Mouse (Mus musculus): ENCODE results near the gene Tnfrsf14. TPM values are rescaled to one million over a fixed set of nuclear protein-coding genes. Genes with fewer than 3 reads are reported as not detected.

The Tnfrsf14 gene
- polyA plus RNA-seq, 1 experiment from 2014 or later = 0.37 TPM

- Histone ChIP-seq H3K27me3 (replicated peaks) (no peaks in the 10 kb centered on the region), H3K9me3 (replicated peaks) (no peaks in the 10 kb centered on the region), H3K27ac (replicated peaks) (no peak overlapping the region), H3K36me3 (no peaks in the 10 kb centered on the region), H3K4me2 (no peak overlapping the region), H3K9ac (replicated peaks) (no peak overlapping the region), H3K4me1 (peaks cover 12% of the 10 kb centered on the region), H3K4me3 (replicated peaks) (no peak overlapping the region)
- ATAC-seq (ENCODE audit: low FRiP score) = no peak
- WGBS = 35% methylated on average over 15 of the region's 15 CpGs
These were observed 17.5 kb downstream of the Tnfrsf14 start for GRCm38 (mm10) chr4:154910606-154911522.

DNA sequence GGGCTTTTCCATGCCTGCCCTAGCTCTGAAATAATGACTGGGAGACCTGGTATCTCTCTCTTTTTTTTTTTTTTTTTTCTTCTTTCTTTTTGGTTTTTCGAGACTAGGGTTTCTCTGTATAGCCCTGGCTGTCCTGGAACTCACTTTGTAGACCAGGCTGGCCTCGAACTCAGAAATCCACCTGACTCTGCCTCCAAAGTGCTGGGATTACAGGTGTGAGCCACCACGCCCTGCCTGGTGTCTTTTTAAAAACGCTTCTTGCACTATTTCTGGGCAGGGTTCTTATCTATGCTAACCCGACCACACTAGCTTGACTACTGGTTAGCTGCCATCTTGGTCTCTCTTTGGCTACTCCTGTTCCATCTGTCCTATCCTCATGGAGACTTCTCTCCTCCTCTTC, 19.9 kb downstream of the Tnfrsf14 start:
- H3K4me2 ChIP-seq = no peak overlapping the region
- no peaks in the 10 kb centered on the region for H3K36me3 ChIP-seq
- no peaks in the 10 kb centered on the region for H3K9me3 ChIP-seq (replicated peaks)
- ATAC-seq (ENCODE audit: low FRiP score) = no peak
- H3K4me1 ChIP-seq = peaks cover 18% of the 10 kb centered on the region
- H3K27ac ChIP-seq (replicated peaks) = no peak overlapping the region
- 90% methylated on average over 5 of the region's 5 CpGs for WGBS
- no peak overlapping the region for H3K4me3 ChIP-seq (replicated peaks)
- H3K9ac ChIP-seq (replicated peaks) = no peak overlapping the region
- H3K27me3 ChIP-seq (replicated peaks) = peaks cover 5% of the 10 kb centered on the region; the same call in 1 of the 2 replicates

DNA sequence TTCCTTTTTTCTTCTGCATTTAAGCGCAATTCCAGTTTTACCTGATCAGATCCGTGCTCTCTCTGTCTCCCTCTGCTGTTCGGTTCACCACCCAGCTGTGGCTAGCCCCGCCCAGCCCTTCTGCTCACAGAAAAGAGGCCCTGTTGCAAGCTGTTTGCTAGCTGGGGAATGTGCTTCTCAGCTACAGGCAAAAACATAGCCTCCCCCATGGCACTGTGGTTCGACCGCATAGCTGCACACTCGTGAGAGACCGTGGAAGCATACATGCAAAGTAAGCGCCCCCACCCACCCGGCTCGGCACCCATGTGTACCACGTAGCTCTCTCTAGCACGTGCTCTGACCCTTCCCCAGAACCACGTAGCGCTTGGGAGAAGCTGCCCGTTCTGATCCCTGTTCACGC, 20.5 kb downstream of the Tnfrsf14 start:
- no peaks in the 10 kb centered on the region for H3K9me3 ChIP-seq (replicated peaks)
- H3K27ac ChIP-seq (replicated peaks) = no peak overlapping the region; the same call in 1 of the 2 replicates
- H3K9ac ChIP-seq (replicated peaks) = no peak overlapping the region
- peak; percentile 83 for ATAC-seq (ENCODE audit: low FRiP score)
- 46% methylated on average over 17 of the region's 17 CpGs for WGBS
- H3K4me2 ChIP-seq = 0 out of 2 replicates have a peak overlapping the region, but pooled peaks have one; percentile 13
- peaks cover 5% of the 10 kb centered on the region; the same call in 1 of the 2 replicates for H3K27me3 ChIP-seq (replicated peaks)
- no peaks in the 10 kb centered on the region for H3K36me3 ChIP-seq
- peaks cover 18% of the 10 kb centered on the region for H3K4me1 ChIP-seq
- H3K4me3 ChIP-seq (replicated peaks) = no peak overlapping the region

DNA sequence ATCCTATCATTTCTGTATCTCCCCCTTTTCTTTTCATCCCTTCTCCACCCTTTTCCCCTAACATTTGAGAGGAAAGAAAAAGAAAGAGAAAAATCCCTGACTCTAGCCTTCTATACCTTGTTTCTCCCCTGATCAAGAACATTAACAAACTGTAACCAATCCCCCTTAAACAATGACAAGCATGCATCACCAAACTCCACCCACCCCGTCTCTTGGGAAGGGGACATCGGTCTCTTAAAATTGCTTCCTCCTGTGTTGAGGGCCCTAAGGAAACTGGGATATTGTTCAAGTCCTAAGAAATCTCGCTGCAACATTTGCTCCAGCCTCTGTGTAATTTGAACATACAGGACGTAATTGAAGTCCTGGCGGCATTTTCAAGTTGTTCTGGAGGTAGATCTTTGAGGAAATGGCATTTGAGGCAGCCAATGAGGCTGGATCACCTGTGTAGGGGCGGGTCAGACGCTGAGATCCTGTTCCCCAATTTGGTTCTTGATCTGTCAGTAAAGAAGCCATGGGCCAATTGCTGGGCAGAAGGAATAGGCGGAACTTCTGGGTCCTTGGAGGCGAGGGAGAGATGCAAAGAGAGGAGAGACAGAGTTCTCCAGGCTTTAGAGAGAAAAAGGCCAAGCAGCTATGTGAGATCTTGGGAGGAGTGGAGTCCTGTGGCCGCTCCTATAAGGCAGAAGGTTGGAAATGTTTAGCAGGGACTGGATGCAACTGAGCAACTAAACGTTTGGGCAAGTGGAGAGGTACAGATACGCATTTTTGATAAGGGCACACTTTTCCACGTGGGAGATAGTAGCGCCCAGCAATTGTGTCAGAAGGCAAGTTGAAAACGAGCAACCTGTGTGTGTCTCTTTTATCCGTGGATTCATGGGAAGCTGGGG, 23.9 kb downstream of the Tnfrsf14 start:
- Histone ChIP-seq H3K4me1 (peaks cover 10% of the 10 kb centered on the region; the same call in 1 of the 2 replicates), H3K4me2 (peak overlapping the region; percentile 67), H3K36me3 (no peaks in the 10 kb centered on the region), H3K4me3 (replicated peaks) (peak overlapping the region; percentile 33), H3K27ac (replicated peaks) (no peak overlapping the region), H3K9me3 (replicated peaks) (no peaks in the 10 kb centered on the region), H3K27me3 (replicated peaks) (peaks cover 9% of the 10 kb centered on the region; the same call in 1 of the 2 replicates), H3K9ac (replicated peaks) (peak overlapping the region; percentile 37; the same call in 1 of the 2 replicates)
- ATAC-seq (ENCODE audit: low FRiP score) = peak; percentile 88
- 4% methylated on average over 16 of the region's 16 CpGs for WGBS

GRCm38 (mm10) chr4:154902371-154902770, 26.0 kb downstream of the Tnfrsf14 start:
- Histone ChIP-seq H3K27me3 (replicated peaks) (peaks cover 9% of the 10 kb centered on the region; the same call in 1 of the 2 replicates), H3K9me3 (replicated peaks) (no peaks in the 10 kb centered on the region), H3K9ac (replicated peaks) (no peak overlapping the region), H3K4me3 (replicated peaks) (no peak overlapping the region), H3K4me1 (peaks cover 25% of the 10 kb centered on the region), H3K27ac (replicated peaks) (no peak overlapping the region), H3K36me3 (no peaks in the 10 kb centered on the region), H3K4me2 (no peak overlapping the region)
- 97% methylated on average over 2 of the region's 2 CpGs for WGBS
- no peak for ATAC-seq (ENCODE audit: low FRiP score)

DNA sequence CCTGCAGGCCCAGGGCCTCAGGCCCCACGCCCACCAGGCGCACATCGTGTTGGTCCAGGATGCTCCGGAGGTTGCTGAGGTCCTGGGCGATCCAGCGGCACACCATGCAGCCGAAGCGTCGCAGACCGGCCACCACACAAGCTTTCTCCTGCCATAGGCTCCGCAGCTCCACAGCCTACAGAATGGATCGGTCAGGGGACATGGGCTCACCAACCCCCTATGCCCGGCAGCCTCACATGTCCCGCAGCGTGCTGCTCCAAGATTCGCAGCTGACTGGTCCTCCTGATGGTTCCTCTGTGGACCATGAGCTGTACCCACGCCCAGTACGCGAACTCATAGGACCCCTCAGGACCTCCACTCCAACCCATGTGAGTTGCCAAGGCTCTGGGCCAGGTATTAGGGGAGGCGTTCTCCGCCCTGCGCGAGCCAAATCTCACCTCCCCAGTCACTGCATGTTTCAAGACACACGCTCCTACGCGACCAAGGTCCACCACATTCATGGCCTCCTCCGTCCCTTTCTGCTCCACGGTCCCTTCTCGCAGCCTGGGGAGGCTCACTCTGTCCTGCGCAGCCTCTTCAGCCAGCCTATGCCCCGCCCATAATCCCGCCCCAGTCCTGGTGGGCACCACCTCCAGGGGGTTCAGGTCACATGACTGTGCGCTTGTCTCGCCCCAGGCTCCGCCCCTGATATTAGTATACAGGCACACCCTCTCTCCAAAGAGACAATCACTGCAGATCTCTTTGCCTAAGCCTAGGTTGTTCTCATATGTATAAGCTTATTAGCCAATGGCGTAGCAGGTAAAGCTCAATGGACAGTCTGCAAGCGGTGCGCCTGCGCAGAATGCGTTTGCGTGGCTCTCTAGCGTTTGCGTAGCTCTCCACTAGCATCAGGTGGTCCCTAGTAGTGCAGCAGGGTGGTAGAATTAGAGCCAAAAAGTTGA, 29.6 kb downstream of the Tnfrsf14 start, which contains the start of gene Fam213b:
Gene Fam213b (minus strand): TSS at position 630 of the 941 bp plus-strand sequence.
- H3K9ac ChIP-seq (replicated peaks) = peak within 1 kb of the TSS; percentile 68
- WGBS = 4% methylated on average over 43 of the region's 43 CpGs
- peak within 1 kb of the TSS; percentile 69 for H3K27ac ChIP-seq (replicated peaks)
- H3K4me1 ChIP-seq = peaks cover 32% of the 10 kb centered on the region
- peak; percentile 97 for ATAC-seq (ENCODE audit: low FRiP score)
- no peaks in the 10 kb centered on the region for H3K9me3 ChIP-seq (replicated peaks)
- H3K4me3 ChIP-seq (replicated peaks) = peak within 1 kb of the TSS; percentile 61
- no peaks in the 10 kb centered on the region for H3K36me3 ChIP-seq
- peak within 1 kb of the TSS; percentile 88 for H3K4me2 ChIP-seq
- peaks cover 5% of the 10 kb centered on the region; the same call in 1 of the 2 replicates for H3K27me3 ChIP-seq (replicated peaks)

GRCm38 (mm10) chr4:154897676-154898465, 30.5 kb downstream of the Tnfrsf14 start:
- Histone ChIP-seq H3K36me3 (no peaks in the 10 kb centered on the region), H3K27me3 (replicated peaks) (0 out of 2 replicates have a peak, but pooled peaks cover 5% of the 10 kb centered on the region), H3K4me2 (peak overlapping the region; percentile 88), H3K9me3 (replicated peaks) (no peaks in the 10 kb centered on the region), H3K4me1 (peaks cover 32% of the 10 kb centered on the region), H3K9ac (replicated peaks) (peak overlapping the region; percentile 68), H3K27ac (replicated peaks) (peak overlapping the region; percentile 69), H3K4me3 (replicated peaks) (peak overlapping the region; percentile 61)
- WGBS = 66% methylated on average over 6 of the region's 6 CpGs
- no peak for ATAC-seq (ENCODE audit: low FRiP score)

GRCm38 (mm10) chr4:154895549-154895948, 32.8 kb downstream of the Tnfrsf14 start:
- H3K9me3 ChIP-seq (replicated peaks) = no peaks in the 10 kb centered on the region
- H3K9ac ChIP-seq (replicated peaks) = no peak overlapping the region
- no peak overlapping the region for H3K4me2 ChIP-seq
- no peak overlapping the region for H3K27ac ChIP-seq (replicated peaks)
- 79% methylated on average over 5 of the region's 5 CpGs for WGBS
- H3K4me1 ChIP-seq = peaks cover 32% of the 10 kb centered on the region
- no peaks in the 10 kb centered on the region for H3K36me3 ChIP-seq
- H3K4me3 ChIP-seq (replicated peaks) = no peak overlapping the region
- ATAC-seq (ENCODE audit: low FRiP score) = no peak
- no peaks in the 10 kb centered on the region for H3K27me3 ChIP-seq (replicated peaks)

GRCm38 (mm10) chr4:154890887-154891286, 37.5 kb downstream of the Tnfrsf14 start:
- Histone ChIP-seq H3K4me1 (no peaks in the 10 kb centered on the region), H3K27me3 (replicated peaks) (no peaks in the 10 kb centered on the region), H3K27ac (replicated peaks) (no peak overlapping the region), H3K4me3 (replicated peaks) (no peak overlapping the region), H3K9me3 (replicated peaks) (no peaks in the 10 kb centered on the region), H3K9ac (replicated peaks) (no peak overlapping the region), H3K4me2 (no peak overlapping the region), H3K36me3 (no peaks in the 10 kb centered on the region)
- ATAC-seq (ENCODE audit: low FRiP score) = no peak
- WGBS = 91% methylated on average over 14 of the region's 14 CpGs

DNA sequence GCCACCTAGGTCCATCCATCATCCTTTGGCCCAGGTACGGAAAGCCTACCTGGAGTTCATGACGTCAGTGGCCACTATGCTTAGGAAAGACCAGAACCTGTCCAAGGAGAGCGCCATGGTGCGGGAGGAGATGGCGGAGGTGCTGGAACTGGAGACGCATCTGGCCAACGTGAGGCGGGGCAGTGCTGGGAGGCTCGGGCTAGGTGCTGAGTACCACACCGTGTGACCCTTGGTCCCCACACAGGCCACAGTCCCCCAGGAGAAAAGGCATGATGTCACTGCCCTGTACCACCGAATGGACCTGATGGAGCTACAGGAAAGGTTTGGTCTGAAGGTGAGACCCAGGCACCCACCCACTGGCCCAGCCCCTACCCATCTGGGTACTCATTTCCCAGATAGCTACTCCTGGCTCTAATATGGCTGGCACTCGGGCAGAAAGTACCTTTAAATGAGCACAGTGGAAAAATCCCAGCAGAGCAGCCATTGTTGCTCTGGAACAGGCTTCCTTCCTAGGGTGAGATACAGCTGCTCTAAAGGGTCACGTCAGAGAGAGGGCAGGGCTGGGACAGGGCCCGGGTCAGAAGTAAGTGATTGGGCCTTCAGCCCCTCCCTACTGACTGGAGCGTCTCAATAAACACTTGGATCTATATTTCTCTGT, 40.6 kb downstream of the Tnfrsf14 start:
- no peak overlapping the region for H3K9ac ChIP-seq (replicated peaks)
- H3K4me2 ChIP-seq = no peak overlapping the region
- no peak for ATAC-seq (ENCODE audit: low FRiP score)
- no peak overlapping the region for H3K27ac ChIP-seq (replicated peaks)
- no peaks in the 10 kb centered on the region for H3K4me1 ChIP-seq
- 87% methylated on average over 15 of the region's 15 CpGs for WGBS
- no peaks in the 10 kb centered on the region for H3K9me3 ChIP-seq (replicated peaks)
- no peaks in the 10 kb centered on the region for H3K27me3 ChIP-seq (replicated peaks)
- H3K36me3 ChIP-seq = no peaks in the 10 kb centered on the region
- no peak overlapping the region for H3K4me3 ChIP-seq (replicated peaks)

Measured in neural tube, embryonic 15.5 days (tissue).